Mouse (Mus musculus) Muller cell, postnatal 12 days (primary cell): Measurements from ENCODE around the gene Zfp316.
A peak's percentile ranks its signal among the peaks of the same experiment; 100 is the strongest.

Source experiments
- DNase-seq: peaks from one replicate; pipeline ENCODE4 v3.0.0-alpha.2; 2015; ENCODE audit errors: inconsistent ontology term

The Zfp316 gene

DNA sequence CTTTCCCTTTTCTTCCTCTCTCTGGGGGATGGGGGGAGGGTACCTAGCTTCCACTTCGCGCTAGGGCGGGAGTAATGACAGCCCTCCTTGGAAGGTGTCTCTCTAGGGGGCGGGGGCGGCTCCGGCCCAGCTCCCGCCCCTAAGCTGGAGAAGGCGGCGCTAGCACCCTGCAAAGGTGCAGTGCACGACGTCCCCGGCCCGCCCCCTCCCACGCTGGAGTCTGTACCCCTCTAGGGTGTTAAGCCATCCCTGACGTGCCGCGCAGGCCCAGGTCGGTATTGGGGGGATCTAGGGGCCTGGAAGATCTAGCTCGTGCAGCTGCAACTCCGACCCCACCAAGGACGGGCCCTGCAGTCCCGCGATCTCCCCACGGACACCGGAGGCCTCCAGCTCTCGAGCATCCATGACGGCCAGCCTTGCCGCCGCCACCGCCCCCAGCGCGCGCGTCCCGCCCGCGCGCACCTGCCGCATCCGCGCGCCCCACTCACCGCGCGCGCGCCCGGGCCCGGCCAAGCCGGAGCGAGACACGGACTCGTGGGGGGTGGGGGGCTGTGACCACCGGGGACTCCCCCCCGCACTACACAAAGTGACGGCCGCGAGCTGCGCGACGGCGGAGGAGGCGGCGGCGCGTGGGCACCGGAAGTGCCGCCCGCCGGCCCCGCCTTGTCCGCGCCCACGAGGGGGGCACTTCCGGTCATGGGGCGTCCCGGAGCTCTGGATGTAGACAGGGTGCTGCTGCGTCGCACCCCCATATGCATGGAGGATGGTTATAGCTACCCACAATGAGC, at the start of gene Zfp316:
Gene Zfp316, minus strand, starts transcription at position 660 of the 788 bp plus-strand sequence.
- DNase-seq, result peak; percentile 81

DNA sequence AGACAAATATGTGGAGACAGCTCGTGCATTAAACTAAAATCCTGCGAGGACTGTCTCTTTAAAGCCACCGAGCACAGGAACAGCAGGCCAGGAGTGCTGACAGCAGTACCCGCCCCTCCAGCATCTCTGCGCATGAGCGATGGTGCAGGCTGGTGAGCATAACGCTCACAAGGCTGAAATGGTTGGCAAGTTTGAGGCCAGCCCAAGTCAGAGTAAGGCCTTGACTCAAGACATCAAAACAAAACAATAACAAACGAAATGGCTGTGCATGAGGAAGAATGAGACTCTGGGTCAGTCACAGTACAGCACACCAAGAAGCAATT, 47.4 kb upstream of the Zfp316 start:
- no peak for DNase-seq

DNA sequence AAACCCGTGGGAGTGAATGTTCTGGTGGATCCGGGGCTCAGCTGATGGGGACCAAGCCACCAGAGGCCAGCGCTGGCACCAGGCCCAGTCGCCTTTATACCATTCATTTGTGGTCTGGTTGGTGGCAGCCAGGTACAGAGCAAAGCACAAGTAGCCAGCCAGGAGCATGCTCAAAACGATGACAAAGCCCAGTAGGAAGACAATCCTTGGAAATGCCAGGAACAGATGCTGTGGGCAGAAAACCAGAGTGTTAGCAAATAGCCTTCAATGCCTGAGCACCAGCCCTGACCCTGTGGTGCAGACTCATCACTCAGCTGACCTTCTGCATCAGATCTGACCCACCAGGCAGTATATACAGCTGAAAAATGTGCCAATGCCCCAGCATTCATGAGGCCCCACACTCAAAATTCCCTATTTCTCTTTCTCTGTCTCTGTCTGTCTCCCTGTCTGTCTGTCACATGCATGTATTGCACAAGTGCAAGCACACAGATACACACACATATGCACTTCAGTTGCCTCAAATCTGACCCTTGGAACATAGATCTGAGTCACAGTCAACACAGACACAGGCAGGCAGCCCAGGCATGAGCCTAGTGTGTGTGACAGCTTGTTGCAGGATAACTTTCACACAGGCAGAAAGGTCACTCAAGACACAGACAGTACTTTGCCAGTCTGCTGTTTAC, 46.9 kb upstream of the Zfp316 start:
- no peak for DNase-seq

DNA sequence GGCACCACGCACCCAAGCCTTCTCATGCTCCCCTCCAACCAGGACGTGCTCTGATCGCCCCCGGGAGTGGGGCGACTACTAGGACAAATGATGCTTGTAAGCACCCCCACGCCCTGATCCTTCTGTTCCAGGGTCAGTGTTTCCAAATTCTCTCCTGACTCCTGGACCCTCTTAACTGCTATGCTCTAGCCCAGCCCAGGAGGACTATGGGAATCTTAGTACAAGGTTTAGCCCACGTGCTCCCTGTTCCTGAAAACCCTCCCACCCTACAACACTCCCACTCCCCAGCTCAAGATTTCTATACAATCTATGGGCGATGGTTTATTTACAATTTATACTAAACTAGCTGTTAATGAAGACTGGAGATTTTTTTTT, 45.7 kb upstream of the Zfp316 start:
- no peak for DNase-seq

DNA sequence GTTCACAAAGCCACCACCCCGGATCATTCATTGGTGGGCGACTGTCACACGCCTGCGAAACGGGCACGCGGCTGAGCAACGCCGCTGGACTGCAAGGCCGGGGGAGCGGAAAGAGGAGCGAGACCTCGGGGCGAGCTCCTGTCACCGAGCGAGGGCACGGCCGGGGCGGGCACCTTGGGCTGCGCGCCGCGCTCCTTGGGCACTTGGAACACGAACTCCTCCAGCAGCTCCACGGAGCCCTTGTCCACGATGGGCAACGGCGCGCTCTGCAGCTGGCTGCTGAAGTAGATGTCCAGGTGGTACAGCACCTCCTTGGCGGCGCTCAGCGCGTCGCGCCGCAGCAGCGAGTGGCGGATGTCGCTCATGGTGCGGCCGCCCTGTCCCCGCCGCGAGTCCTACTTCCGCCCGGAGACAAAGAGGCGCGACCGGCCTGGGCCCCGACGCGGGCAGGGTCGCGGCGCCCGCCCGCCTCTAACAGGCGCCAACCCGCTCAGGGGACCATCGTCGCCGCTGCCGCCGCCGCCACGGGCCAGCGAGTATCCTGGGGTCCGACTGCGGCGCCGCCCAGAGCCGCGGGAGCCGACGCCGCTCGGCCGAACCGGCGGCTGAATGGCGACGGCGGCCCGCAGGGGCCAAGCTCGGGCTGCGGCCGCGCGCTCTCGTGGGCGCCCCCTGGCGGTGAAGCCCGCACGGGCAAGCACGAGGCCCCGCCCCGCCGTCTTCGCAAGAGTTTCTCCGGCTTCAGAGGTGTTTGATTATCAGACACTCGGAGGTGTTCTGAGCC, 45.1 kb upstream of the Zfp316 start, which contains the start of gene E130309D02Rik:
Gene E130309D02Rik, minus strand, starts transcription at position 631 of the 784 bp plus-strand sequence.
- DNase-seq, result peak; percentile 86

DNA sequence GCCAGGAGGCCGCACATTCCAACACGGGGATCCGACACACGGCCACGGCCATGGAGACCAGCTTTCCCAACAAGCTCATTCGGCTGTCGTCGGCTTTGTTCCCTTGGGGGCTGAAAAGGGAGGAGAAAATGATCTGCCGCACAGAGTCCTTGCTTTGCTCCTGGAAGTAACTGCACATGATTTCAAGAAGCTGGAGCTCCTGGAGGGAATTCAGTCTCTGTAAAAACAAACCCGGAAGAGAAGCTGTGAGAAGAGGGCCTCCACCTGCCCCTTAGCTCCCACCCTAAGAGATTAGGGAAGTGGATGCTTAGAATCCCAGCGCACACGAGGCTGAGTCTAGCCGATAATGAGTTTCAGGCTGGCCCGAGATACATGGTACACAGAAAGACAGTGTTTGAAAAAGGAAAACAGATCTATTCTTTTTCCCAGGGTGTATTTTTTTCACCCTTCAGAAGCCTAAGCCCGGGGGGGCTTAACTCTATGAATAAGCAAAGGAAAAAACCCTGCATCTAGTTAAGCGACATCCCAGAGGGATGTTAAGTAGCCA, 44.4 kb upstream of the Zfp316 start:
- no peak for DNase-seq

DNA sequence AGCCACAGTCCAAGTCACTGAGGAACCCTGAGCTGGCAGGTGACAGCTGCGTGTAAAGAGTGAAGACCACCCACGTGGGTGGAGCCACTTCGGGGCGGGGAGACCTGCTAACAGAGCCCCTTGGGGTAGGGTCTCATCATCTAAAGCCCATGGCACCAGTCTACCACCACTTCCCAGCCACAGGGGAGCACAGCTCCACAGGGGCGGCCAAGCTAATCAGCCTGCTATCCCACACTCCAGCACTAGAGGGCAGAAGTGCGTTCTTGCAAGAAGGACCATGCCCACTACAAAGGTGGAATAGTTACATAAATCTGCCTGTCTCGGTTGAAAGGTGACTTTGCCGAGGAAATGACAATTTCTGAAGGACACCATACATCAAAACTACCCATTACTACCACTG, 42.1 kb upstream of the Zfp316 start:
- peak; percentile 52 for DNase-seq

DNA sequence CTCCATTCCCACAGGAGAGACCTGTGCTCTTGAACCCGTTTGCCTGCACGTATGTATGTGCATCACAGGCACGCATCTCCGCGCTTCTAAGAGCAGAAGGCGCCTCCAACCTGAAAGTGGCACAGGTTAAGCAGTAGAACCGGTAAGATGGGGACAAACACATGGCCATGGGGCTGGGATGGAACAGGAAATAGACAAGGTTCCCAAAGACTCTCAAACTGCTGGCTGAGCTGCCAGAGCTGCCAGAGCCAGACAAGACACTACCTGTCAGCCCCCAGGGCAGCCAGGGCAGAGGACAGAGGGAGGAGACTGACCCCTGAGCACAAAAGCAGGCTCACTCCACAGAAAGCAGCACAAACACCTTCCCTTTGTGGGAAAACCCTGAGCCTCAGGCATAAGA, 40.1 kb upstream of the Zfp316 start:
- DNase-seq, result no peak

DNA sequence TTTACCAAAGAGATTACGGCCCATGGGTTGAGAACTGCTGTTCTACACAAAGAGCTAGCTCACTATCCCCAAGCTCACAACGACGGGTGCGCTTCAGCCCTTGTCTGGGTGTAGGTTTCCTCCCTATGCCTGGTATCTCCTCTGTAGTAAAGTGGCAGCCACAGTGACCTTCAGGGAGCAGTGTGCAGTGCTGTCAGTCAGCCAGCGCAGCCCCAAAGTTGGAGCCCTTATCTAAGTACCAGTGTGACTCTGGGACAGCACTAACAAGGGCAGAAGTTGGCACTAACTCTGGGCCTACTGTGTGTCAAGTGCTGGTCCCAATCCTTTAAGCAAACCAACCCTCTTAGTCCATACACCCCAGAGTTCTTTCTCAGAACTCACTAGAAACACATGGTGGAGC, 39.0 kb upstream of the Zfp316 start:
- DNase-seq, result no peak

DNA sequence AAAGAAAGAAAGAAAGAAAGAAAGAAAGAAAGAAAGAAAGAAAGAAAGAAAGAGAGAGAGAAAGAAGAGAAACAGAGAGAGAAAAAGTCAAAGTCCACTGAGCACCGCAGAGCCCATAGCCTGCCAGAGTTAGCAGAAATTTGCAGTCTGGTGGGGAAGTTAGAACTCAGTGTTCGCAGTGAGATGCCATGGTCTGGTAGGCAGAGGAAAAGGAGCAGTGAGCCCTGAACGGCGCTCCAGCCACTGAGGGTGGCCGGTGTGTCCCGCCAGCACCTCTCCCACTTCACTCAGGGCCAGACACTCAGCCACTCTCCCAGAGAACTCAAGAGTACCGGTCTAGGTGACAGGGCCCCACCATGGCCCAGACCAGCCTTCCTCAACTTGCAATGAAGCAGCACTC, 34.4 kb upstream of the Zfp316 start:
- DNase-seq, result no peak

DNA sequence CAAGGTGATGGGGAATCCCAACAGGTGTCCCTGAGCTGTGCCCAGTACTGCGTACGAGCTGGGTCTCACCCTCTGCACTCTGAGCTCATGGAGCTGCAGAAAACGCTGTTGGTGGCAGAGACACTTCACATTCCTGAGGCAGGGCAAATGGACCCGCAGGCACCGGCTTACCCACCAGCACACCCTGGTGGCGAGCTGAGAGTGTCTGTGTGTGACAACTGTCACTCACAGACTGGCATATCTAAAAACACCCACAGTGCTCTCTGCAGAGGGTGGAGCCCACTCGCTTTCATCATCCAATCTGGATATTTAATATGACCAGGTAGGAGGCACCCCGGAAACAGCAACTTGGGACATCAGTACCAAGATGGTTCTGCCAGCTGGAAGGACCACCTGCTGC, 31.5 kb upstream of the Zfp316 start:
- peak; percentile 58 for DNase-seq

DNA sequence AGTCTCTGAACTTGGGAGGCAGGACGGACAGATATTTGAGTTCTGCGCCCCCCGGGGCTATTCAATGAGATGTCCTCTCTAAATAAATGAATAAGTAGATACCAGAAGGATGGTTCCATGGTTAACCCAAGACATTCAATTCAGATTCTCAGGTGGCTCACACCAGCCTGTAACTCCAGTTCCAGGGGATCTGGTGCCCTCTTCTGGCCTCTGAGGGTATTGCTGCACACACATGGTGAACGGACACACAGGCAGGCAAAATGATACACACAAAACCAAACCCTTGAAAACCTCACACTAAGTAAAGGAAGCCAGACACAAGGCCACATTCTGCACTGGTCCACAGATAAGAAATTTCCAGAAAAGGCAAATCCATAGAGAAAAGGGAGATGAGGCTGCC, 29.9 kb upstream of the Zfp316 start:
- no peak for DNase-seq

DNA sequence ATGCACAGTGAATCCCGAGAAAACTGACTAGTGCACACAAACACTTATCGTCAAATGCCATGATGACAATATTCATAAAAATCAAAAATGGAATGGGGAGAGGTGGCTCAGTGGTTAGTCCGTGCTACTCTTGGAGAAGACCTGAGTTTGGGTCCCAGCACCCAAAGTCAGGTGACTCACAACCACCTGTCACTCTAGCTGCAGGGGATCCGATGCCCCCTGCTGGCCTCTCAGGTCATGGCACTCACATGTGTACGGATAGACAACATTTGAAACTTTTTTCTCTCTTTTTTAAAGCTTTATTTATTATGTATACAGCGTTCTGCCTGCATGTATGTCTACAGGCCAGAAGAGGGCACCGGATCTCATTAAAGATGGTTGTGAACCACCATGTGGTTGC, 28.6 kb upstream of the Zfp316 start:
- DNase-seq, result no peak

DNA sequence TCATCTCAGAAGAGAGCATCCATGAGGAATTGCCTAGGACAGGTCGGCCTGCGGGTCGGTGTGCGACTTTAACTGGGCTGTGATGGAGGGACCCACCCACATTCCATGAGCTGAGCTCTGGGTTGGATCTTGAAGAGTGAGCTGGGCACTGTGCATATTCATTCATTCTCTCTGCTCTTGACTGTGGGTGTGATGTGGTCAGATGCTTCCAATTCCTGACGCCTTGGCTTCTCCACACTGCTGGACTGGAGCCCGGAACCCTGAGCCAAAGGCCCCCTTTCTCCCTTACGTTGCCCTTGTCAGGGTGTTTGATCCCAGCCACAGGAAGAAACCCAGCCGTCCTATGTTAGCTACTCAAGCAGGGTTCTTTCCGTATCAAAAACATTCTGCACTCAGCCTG, 28.2 kb upstream of the Zfp316 start:
- peak; percentile 68 for DNase-seq

DNA sequence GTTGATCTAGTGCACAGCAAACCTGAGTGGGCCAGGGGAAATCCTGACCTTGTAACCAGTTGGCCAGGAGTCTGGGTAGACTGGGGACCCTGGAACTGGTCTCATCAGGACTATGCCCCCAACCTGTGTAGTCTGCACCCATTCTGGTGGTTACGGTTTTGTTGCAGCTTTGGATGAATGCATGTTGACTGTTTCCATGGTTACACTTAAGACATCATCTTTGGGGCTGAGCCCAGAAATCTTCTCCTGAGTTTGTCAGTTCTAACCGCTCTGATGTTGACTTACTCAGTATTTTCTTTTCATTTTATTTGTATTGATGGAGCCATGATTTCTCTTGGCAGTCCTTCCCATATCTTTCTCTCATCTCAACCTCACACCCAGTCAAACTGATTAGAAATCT, 25.5 kb upstream of the Zfp316 start:
- no peak for DNase-seq

DNA sequence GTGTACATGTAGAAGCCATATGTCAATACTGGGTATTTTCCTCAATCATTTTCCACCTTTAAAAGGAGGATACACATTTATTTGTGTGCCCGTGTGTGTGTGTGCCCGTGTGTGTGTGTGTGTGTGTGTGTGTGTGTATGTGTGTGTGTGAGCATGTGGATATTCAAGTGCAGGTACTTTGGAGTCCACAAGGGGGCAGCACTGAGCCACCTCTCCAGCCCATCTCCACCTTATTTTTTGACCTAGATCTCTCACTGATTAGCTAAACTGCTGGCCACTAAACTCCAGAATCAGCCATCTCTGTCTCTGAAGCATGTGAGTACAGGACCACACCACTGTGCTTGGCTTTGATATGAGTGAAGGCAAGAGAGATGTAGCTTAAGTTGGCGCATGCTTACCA, 25.0 kb upstream of the Zfp316 start:
- DNase-seq, result no peak

DNA sequence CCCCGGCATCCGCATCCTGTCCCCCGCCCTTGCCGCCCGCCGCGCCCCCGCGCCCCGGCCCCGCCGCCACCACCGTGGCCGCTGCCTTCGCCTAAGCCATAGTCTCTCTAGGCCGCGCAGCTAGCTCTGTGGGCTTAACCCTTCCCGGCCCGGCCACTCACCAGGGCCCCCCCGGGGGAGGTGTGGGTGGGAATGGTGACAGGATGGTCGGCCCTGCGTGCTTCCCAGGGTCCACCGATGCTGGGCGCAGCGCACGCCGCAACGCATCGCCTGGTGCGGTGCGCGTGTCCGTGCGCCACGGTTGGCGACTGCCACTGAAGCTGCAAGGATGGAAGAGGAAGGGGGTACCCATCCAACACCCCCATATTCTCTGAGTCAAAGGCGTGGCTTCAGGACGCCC, 23.6 kb upstream of the Zfp316 start, which contains the start of gene Zfp853:
Gene Zfp853, minus strand, starts transcription at position 220 of the 400 bp plus-strand sequence.
- peak; percentile 40 for DNase-seq

DNA sequence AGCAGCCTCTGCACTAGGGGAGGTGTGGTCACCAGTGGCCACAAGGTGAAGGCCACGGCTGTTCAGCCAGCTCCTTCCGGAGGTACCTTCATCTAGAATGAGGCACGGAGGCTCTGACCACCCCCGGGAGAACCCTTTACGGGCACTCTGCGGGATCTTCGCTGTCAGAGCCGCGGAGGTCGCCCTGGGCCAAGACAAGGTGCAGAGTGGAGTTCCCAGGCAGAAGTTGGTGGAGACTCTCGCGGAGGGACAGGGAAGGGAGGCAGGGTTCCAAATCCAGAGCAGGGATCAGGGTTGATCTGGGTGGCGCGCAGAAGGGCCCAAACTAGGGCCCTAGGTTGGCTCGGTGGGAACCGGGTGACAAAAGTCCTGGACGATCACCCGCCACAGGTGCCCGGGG, 23.1 kb upstream of the Zfp316 start:
- DNase-seq, result no peak

DNA sequence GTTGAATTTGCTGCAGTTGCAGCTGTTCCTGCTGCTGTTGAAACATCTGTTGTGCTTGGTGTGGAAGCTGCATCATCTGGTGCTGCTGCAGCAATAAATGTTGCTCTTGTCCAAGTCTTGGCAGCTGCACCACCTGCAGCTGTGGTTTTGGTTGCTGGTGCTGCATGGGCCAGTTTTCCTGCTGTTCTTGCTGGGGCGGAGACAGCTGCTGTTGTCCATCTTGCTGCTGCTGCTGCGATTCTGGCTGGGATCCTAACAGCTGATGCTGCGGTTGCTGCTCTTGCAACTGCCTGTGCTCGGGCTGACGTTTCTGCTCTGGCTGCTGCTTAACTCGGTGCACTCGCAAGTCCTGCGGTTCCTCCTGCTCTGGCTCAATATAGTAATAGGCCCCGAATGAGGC, 19.5 kb upstream of the Zfp316 start:
- no peak for DNase-seq

DNA sequence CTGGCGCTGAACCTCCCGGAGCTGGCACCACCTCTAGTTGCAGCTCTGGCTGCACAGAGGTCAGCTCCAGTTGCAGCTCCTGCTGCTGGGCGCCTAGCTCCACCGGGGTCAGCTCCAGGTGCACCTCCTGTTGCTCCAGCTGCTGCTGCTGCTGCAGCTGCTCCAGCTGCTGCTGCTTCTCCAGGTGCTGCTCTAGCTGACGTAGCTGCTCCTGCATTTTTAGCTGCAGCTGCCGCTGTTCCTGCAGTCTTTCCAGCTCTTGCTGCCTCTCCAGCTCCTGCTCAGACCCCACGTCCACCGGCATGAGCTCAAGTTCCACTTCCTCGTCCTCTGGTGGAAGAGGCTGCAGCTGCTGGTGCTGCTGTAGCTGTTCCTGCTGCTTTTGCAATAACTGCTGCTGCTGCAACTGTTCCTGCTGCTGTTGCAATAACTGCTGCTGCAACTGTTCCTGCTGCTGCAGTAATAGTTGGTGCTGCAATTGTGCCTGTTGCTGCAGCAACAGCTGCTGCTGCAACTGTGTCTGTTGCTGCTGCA, 18.6 kb upstream of the Zfp316 start:
- DNase-seq, result no peak

DNA sequence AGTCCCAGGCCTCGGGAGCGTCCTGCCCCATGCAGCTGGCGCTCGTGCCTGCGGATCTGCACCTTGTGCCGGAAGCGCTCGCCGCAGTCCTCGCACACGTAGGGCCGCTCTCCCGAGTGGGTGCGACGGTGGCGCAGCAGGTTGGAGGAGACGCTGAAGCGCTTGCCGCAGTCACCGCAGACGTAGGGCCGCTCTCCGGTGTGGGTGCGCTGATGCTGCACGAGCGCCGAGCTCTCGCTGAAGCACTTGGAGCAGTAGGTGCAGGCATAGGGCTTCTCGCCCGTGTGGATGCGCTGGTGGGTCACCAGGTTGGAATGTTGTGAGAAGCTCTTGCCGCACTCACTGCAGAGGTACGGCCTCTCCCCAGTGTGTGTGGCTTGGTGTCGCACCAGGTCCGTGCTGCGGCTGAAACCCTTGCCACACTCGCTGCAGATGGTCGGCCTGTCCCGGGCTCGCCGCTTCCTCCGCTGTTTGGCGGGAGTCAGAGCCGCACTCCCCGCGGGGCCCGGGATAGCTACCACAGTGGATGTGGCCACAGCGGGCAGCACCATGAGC, 18.0 kb upstream of the Zfp316 start:
- DNase-seq, result peak; percentile 49

DNA sequence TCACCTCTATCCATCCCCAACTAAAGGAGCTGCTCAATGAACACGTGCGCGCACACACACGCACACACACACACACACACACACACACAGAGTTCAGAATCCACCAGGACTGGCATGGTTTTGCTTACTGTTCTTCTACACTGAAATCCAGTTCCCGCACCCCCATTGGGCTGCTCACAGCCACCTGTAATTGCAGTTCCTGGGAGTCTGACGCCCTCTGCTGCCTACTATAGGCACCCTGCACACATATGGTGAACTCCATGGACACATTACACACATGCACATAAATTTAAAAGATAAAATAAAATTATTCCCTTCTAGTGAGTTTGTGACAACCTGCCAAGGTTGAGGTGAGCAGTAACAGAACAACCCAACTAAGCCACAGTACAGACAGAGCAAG, 14.9 kb upstream of the Zfp316 start:
- no peak for DNase-seq
